Mouse (Mus musculus) lung, postnatal 0 days (tissue): ENCODE data around the gene Wdr75. TPM values are rescaled to one million over a fixed set of nuclear protein-coding genes. Genes with fewer than 3 reads are reported as not detected.

Source experiments
- ATAC-seq: fragments of 200-750 bp; cut with Nextera tagmentation; 2 replicates; pipeline ENCODE4 v1.8.0; 2017; ENCODE audit warnings: moderate library complexity
- DNase-seq: peaks from one replicate; pipeline ENCODE4 v3.0.0-alpha.2; 2016; ENCODE audit warnings: low spot score
- H3K27ac ChIP-seq: fragments of 300-500 bp; sonication (generic); 2 replicates; pipeline ENCODE4 v1.5.1; 2014; ENCODE audit warnings: antibody characterized with exemption, mild to moderate bottlenecking, low read length, mixed read lengths
- H3K27me3 ChIP-seq: fragments of 300-500 bp; sonication (generic); replicated peaks from 2 replicates; pipeline ENCODE4 v1.6.1; 2014; ENCODE audit warnings: low read length, mixed read lengths; ENCODE audit not compliant: insufficient read depth
- H3K36me3 ChIP-seq: fragments of 300-500 bp; sonication (generic); 2 replicates; pipeline ENCODE4 v1.6.1; 2014; ENCODE audit warnings: low read length, mixed read lengths; ENCODE audit not compliant: insufficient read depth
- H3K4me1 ChIP-seq: fragments of 300-500 bp; sonication (generic); 2 replicates; pipeline ENCODE4 v1.6.1; 2014; ENCODE audit warnings: antibody characterized with exemption, low read depth, low read length, mixed read lengths; ENCODE audit not compliant: insufficient read depth
- H3K4me2 ChIP-seq: fragments of 300-500 bp; sonication (generic); replicated peaks from 2 replicates; pipeline ENCODE4 v1.6.1; 2014; ENCODE audit warnings: low read depth, mild to moderate bottlenecking, low read length, moderate library complexity, mixed read lengths
- H3K4me3 ChIP-seq: fragments of 300-500 bp; sonication (generic); 2 replicates; pipeline ENCODE4 v1.5.1; 2014; ENCODE audit warnings: low read depth, low read length
- H3K9ac ChIP-seq: fragments of 300-500 bp; sonication (generic); replicated peaks from 2 replicates; pipeline ENCODE4 v1.6.1; 2014; ENCODE audit warnings: low read depth, mild to moderate bottlenecking
- H3K9me3 ChIP-seq: fragments of 300-500 bp; sonication (generic); 2 replicates; pipeline ENCODE4 v1.6.1; 2016; ENCODE audit warnings: low read length, mixed read lengths
- CTCF ChIP-seq: IDR thresholded peaks from 2 replicates; pipeline ENCODE4 v1.5.1; 2016; ENCODE audit warnings: antibody characterized with exemption, mild to moderate bottlenecking
- EP300 ChIP-seq: IDR thresholded peaks from 2 replicates; pipeline ENCODE4 v1.6.1; 2016; ENCODE audit warnings: antibody characterized with exemption, mild to moderate bottlenecking, control low read depth
- WGBS: fragments of 180-500 bp; shearing (Covaris S2); extraction: QIAGEN DNeasy Blood & Tissue Kit; methylation state at CpG from one replicate; pipeline ENCODE4 v1.1.7; 2014; 5-methylcytosine and 5-hydroxymethylcytosine counted together
- polyA plus RNA-seq: library from polyadenylated mRNA; unstranded; fragments of >200 nt; fragmentation: Nextera tagmentation; extraction: Ambion mirVana; gene quantifications from 2 replicates; pipeline ENCODE4 v1.2.1, GENCODE M21; 2015

The Wdr75 gene
- polyA plus RNA-seq, 1 experiment from 2014 or later: 29.3 TPM

DNA sequence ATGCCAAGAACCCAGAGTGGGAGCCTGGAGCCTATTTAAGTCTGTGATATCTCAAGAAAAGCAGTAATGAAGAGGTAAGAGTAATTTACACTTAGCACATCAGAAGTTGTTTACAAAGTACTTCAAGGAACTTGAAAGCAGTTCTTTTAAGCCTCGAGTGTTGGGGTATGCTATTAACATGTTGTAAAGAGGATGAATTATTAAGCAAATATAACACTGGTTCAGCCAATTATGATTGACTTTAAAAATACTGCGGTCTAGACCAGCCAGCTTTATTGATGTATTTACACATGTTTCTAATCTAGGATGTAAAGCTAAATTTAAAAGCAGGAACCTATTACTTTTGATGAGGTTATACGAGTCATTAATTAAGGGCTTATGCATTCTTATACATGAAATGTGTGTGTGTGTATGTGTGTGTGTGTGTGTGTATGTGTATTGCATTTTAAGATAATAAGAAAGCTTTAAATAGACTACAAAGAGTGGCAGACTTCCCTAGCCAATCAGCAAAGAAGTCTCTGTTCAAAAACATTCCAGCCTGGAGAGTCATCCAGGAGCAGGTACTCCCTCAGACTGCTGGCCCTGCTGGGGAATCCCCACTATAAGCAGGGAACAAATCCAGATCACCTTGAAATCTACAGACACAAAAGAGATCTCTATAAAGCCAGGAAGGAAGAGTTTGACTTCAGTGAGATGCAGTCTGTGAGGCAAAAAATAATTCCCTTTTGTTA lies 71.5 kb downstream of the Wdr75 start:
- H3K9me3 ChIP-seq: no peaks in the 10 kb centered on the region
- H3K4me1 ChIP-seq: peaks cover 12% of the 10 kb centered on the region; the same call in 1 of the 2 replicates
- H3K36me3 ChIP-seq: no peaks in the 10 kb centered on the region
- H3K27me3 ChIP-seq: peaks cover 21% of the 10 kb centered on the region; the same call in 1 of the 2 replicates
- peak; percentile 43 for DNase-seq
- TF ChIP-seq CTCF (no peak), EP300 (peak; percentile 48; the same call in 1 of the 2 replicates)
- WGBS: 27% methylated on average over 3 of the region's 3 CpGs
- no peak overlapping the region for H3K27ac ChIP-seq
- no peak overlapping the region for H3K4me2 ChIP-seq
- no peak overlapping the region for H3K4me3 ChIP-seq
- no peak overlapping the region for H3K9ac ChIP-seq
- ATAC-seq: peak; percentile 77

DNA sequence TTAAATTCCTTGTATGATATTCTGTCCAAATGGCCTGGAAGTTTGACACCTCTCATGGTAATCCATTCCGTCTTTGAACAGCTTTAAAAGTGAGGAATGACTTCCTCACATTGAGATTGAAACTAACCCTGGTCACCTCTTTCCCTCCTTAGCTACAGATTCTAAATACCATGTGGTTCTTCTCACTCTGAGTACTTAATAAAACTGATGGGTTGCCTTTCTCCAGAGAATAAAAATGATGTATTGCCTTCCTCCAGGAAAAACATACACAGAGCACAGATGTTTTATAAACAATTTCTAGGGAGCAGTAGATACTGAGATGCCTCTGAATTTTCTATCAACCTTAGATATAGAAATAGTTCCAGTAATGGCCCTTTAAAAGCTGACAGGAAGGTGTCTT lies 73.1 kb downstream of the Wdr75 start:
- Histone ChIP-seq H3K27ac (no peak overlapping the region), H3K9ac (no peak overlapping the region)
- WGBS: 49% methylated on average over 1 of the region's 1 CpGs

DNA sequence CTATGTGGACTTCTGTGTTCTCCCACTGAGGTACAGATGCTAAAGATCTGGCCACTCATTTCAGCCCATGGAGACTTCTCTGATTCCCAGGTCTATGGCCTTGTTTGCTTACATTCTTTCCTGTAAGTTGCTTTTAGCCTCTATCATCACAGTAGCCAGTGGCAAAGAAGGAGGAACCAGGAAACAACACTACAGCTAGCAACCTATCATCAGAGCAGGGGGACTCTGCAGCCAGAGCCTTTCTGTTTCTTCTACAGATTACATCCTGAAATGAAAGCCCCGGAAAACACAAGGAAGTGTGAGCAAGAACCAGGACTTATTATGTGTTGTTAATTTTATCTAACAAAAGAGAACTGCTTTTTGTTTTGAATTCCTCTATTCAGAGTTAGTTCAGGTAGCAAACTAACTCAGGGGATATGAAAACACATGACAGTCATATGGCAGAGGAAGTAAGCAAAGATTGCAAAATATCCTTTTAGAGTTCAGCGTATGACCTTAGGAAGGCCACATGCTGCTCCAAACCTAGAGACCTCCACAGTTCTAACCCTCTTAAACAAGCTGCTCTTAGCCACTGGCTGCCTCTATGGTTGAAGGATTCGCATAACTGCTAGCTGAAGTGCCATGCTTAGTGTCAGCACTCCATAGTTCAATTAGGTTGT lies 73.6 kb downstream of the Wdr75 start:
- DNase-seq: peak; percentile 37
- ATAC-seq: no peak; the same call in 1 of the 2 replicates
- Histone ChIP-seq H3K36me3 (no peaks in the 10 kb centered on the region), H3K9me3 (no peaks in the 10 kb centered on the region), H3K4me2 (no peak overlapping the region), H3K4me1 (peaks cover 12% of the 10 kb centered on the region; the same call in 1 of the 2 replicates), H3K4me3 (no peak overlapping the region), H3K27me3 (peaks cover 21% of the 10 kb centered on the region; the same call in 1 of the 2 replicates), H3K27ac (no peak overlapping the region), H3K9ac (no peak overlapping the region)
- TF ChIP-seq CTCF: no peak
- TF ChIP-seq EP300: no peak
- WGBS: 41% methylated on average over 3 of the region's 3 CpGs

More for the DNA sequence above, 73.1 kb downstream of the Wdr75 start:
- no peak for ATAC-seq
- H3K27me3 ChIP-seq: peaks cover 24% of the 10 kb centered on the region; the same call in 1 of the 2 replicates
- H3K4me2 ChIP-seq: no peak overlapping the region
- H3K9me3 ChIP-seq: no peaks in the 10 kb centered on the region
- no peak overlapping the region for H3K4me3 ChIP-seq
- H3K4me1 ChIP-seq: peaks cover 12% of the 10 kb centered on the region; the same call in 1 of the 2 replicates
- no peak for TF ChIP-seq CTCF
- no peak for TF ChIP-seq EP300
- no peaks in the 10 kb centered on the region for H3K36me3 ChIP-seq
- no peak for DNase-seq

Other genes with a start within 250 kb of the Wdr75 start
- gene Gm5269, start 95.1 kb downstream of the Wdr75 start, polyA plus RNA-seq: not detected in 2 replicates
- 20.4 and 23.1 TPM in 2 replicates for gene Slc40a1, start 131.4 kb downstream of the Wdr75 start, polyA plus RNA-seq